Mouse (Mus musculus) kidney, adult 11 months (tissue): ENCODE measurements around the gene Gm11444.

ENCODE experiments used
- DNase-seq: peaks from one replicate; pipeline ENCODE4 v3.0.0; 2022

Gene Gm11444

DNA sequence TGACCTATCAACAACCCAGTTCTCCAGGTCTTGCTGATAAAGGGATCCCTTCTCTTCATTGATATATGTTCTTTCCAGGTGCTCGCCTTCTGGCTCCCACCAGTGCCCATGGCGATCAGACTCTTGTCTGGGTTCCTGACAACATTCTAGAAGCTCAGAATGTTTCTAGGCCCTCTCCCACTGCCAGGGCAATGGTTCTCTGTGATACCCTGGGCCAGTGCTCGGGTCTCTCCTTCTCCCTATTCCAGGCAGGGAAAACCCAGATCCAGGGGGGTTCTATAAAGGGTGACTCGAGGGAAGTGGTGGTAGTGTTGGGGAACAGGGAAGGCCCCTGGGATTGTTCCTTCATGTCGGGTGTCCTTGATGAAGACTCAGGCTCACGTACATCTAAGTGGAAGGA, at the start of gene Gm11444:
Gm11444 (minus strand) TSS at position 101 of the 400 bp plus-strand sequence.
- DNase-seq, result no peak

GRCm38 (mm10) chr11:85896335-85896985, 46.3 kb upstream of the Gm11444 start:
- no peak for DNase-seq

GRCm38 (mm10) chr11:85894731-85895545, 44.8 kb upstream of the Gm11444 start:
- DNase-seq, result no peak

GRCm38 (mm10) chr11:85894136-85894530, 44.0 kb upstream of the Gm11444 start:
- DNase-seq, result no peak

GRCm38 (mm10) chr11:85893400-85894135, 43.4 kb upstream of the Gm11444 start:
- no peak for DNase-seq

DNA sequence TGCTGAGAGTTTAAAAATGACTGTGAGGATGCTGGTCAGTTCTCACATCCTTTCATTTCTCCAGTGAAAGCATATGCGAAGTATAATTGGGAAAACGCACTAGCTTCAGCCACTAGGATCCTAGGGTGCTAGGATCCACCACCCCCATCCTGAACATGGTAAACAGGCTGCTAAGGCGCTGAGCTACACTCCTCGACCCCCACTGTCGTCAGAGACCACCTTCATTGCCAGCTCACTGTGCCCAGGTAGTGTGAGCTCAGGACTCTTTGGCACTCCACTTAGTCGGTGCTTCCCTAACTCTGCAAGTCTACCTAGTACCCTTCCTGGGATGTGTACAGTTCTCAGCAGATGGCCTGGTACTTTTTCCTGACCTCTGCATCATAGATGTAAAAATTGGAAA, 42.6 kb upstream of the Gm11444 start:
- DNase-seq, result no peak

GRCm38 (mm10) chr11:85891692-85892040, 41.5 kb upstream of the Gm11444 start:
- DNase-seq, result no peak

- DNase-seq, result no peak
Observed at GRCm38 (mm10) chr11:85891010-85891691, 41.0 kb upstream of the Gm11444 start.

GRCm38 (mm10) chr11:85890563-85890845, 40.4 kb upstream of the Gm11444 start:
- DNase-seq, result no peak

- DNase-seq, result no peak
Observed at GRCm38 (mm10) chr11:85889730-85890562, 39.8 kb upstream of the Gm11444 start.

GRCm38 (mm10) chr11:85889056-85889729, 39.1 kb upstream of the Gm11444 start:
- DNase-seq, result no peak

DNA sequence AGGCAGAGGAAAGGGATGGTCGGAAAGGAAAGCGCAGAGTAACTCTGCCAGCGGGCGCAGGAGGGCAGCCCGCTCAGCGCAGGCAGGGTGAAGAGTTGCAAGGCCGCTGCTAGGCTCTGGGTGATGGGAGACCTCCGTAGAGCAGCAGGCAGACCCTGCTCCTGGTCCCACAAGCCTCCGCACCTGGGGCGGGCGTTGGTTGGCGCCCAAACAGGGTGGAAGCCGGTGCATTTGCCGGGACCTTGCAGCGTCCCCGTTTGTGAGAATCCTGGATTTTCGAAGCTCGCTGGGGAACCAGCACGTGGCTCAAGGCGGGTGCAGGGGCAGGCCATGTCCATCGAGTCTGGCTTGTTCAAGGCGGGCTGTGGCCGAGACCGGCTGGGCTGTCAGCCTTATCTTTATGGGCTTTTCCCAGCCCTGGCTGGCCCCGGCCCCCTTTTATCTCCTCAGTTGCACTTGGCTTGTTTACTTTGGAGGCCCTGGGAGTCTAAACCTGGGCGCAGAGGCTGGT, 38.4 kb upstream of the Gm11444 start:
- DNase-seq, result no peak

DNA sequence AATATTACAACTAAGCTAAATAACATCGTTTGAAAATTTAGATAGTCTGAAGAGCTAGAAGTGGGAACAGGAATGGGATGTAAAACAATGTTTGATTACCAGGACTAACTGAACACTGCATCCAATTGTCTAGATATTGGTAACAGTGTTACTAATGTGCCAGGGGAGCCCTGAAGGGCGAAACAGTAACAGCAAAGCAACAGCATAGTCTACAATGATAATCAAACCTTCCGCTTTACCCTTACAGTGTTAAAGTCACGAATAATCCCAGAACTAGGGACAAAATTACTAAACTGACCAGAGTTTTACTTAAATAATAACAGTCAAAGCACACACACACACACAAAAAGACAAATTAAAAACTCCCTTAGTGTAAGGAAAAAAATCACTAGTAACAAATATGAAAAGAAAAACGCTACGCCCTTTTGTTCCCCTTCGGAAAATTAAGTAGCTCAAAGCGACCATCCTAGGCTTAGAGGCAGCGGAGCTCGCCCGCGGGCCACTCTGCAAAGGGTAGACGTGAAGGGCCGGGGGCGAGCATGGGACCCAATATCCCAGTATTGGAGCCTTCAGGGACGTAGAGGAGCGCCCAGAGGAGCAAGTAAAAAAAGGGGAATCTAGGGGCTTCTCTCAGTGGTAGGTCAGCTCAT, 37.8 kb upstream of the Gm11444 start:
- DNase-seq, result no peak

- DNase-seq, result no peak
Observed at GRCm38 (mm10) chr11:85887273-85887672, 37.1 kb upstream of the Gm11444 start.

DNA sequence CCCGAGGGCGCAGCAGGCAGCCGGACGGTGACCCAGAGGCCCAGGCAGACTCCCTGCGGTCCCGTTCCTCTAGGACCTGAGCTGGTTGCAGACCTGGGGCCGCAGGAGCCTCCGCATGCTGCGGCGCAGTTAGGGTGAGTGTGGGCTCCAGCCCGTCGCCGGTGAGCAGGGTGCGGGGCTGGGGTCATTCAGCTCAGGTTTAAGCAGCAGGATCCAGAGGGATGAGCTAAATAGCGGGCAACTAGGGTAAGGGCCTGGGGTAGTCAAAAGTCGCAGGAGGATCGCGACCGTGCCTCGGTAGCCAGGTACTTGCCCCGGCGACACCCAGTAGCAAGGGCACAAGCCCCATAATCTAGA, 36.3 kb upstream of the Gm11444 start:
- DNase-seq, result no peak

- DNase-seq, result no peak
Observed at GRCm38 (mm10) chr11:85885665-85886428, 35.7 kb upstream of the Gm11444 start, which contains the start of gene Tbx4. Gene Tbx4 (plus strand): TSS chr11:85886422.

- no peak for DNase-seq
Observed at GRCm38 (mm10) chr11:85884498-85884897, 34.4 kb upstream of the Gm11444 start.

GRCm38 (mm10) chr11:85876059-85876788, 26.1 kb upstream of the Gm11444 start:
- DNase-seq, result no peak

DNA sequence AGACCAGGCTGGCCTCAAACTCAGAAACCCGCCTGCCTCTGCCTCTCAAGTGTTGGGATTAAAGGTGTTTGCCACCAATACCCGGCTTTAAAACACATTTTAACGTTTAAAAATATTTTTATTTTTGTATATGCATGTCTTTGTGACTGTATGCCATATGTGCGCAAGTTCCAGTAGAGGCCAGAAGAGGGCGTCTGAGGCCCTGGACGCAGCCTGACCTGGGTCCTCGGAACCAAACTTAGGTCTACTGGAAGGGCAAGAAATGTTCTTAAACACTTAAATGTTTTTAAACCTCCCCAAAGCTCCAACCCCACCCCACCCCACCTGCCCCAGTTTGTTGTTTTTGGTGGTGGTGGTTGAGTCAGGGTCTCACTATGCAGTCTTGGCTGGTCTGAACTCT, 14.2 kb upstream of the Gm11444 start:
- no peak for DNase-seq
